Mouse (Mus musculus): ENCODE results near the gene Vgll4. TPM values are rescaled to one million over a fixed set of nuclear protein-coding genes. Genes with fewer than 3 reads are reported as not detected.
A peak's percentile ranks its signal among the peaks of the same experiment; 100 is the strongest.

Gene Vgll4
- total and polyA plus RNA-seq, 3 experiments, result 34.6 to 73.7 (median 37.3) TPM

DNA sequence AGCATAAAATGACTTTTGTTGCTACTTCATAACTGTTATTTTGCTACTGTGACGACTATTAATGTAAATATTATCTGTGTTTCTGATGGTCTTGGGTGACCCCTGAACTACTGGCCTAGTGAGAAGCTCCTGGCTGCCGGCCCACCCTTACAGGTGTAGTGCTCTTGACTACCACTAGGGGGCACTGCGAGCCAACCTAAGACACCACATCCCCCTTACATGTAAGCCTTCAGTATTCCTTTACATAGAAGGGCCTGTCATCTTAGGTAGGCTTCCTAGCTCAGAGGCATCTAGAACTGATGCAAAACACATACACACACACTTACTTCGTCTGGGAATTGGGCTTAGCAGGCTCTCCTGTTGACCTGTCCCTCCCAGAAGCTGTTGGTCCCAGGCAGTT lies 41.3 kb downstream of the Vgll4 start:
- H3K79me2 ChIP-seq (replicated peaks; ENCODE audit: control insufficient read depth, extremely low read depth, insufficient read depth, poor library complexity, severe bottlenecking), result peaks cover 27% of the 10 kb centered on the region
- peaks cover 4 to 8% of the 10 kb centered on the region in 2 experiments for H3K36me3 ChIP-seq (replicated peaks in 1 of 2; ENCODE audit: control insufficient read depth in 1 of 2, insufficient read depth in 1 of 2, low read length in 1 of 2)
- H3K27ac ChIP-seq (ENCODE audit: insufficient read depth, low read depth), result peak overlapping the region; percentile 64
- in situ Hi-C loops (cut with MboI; ENCODE audit: low pct_ligation_motif_present, low pct_unique_long_range_greater_than_20kb, low sequenced_read_pairs) (loop anchor here (25.0 kb wide), 1 partner anchor 334 kb away; the partner anchor contains the start of gene Timp4), dilution Hi-C loops (cut with MboI; ENCODE audit: extremely low pct_ligation_motif_present, extremely low pct_unique_long_range_greater_than_20kb, low sequenced_read_pairs) (no loop called here)
- H3K4me1 ChIP-seq (ENCODE audit: control insufficient read depth in 1 of 2, insufficient read depth in 2 of 2), result peaks cover 29 to 63% of the 10 kb centered on the region in 2 experiments
- no peak overlapping the region for H3K4me3 ChIP-seq (replicated peaks in 1 of 3; ENCODE audit: low read depth in 2 of 3, low read length in 2 of 3, poor library complexity in 1 of 3)
- peak; percentile 84 for DNase-seq (ENCODE audit: extremely low read depth)
- no peaks in the 10 kb centered on the region for H3K27me3 ChIP-seq (replicated peaks)
- H3K4me2 ChIP-seq (ENCODE audit: insufficient read depth, low read depth, poor library complexity, severe bottlenecking), result 0 out of 2 replicates have a peak overlapping the region, but pooled peaks have one; percentile 8
- peaks cover 9% of the 10 kb centered on the region for H3K9me3 ChIP-seq (replicated peaks; ENCODE audit: low read length)
- TF ChIP-seq CTCF (conservative IDR thresholded peaks at IDR 0.05 in 1 of 2, IDR thresholded peaks at IDR 0.05 in 1 of 2; ENCODE audit: low read depth in 2 of 2, low read length in 2 of 2) (peak; percentile 95 to 97), SMC3 (IDR thresholded peaks at IDR 0.05; ENCODE audit: low read depth, low read length) (peak; percentile 94), PAX5 (IDR thresholded peaks at IDR 0.05; ENCODE audit: low read length) (no peak), MYC (IDR thresholded peaks at IDR 0.05; ENCODE audit: low read depth, low read length) (0 out of 2 replicates have a peak, but pooled peaks have one; percentile 11), ZC3H11A (IDR thresholded peaks at IDR 0.05; ENCODE audit: low read depth, low read length) (peak; percentile 83), HCFC1 (IDR thresholded peaks at IDR 0.05; ENCODE audit: low read depth, low read length) (no peak), TCF12 (IDR thresholded peaks at IDR 0.05; ENCODE audit: low read depth, low read length) (0 out of 2 replicates have a peak, but pooled peaks have one; percentile 19), ZKSCAN1 (IDR thresholded peaks at IDR 0.05; ENCODE audit: borderline replicate concordance, low read depth, low read length) (no peak), MXI1 (IDR thresholded peaks at IDR 0.05; ENCODE audit: low read depth, low read length) (no peak), POLR2A (IDR thresholded peaks at IDR 0.05; ENCODE audit: low read depth, low read length) (no peak), IRF4 (IDR thresholded peaks at IDR 0.05; ENCODE audit: low read depth, low read length) (no peak), TBP (conservative IDR thresholded peaks at IDR 0.05; ENCODE audit: low read depth, low read length) (no peak), USF1 (IDR thresholded peaks at IDR 0.05; ENCODE audit: low read depth, low read length) (no peak), MEF2A (IDR thresholded peaks at IDR 0.05; ENCODE audit: borderline replicate concordance, low read depth, low read length) (0 out of 2 replicates have a peak, but pooled peaks have one; percentile 46), RAD21 (IDR thresholded peaks at IDR 0.05; ENCODE audit: low read depth, low read length) (peak; percentile 99), JUN (IDR thresholded peaks at IDR 0.05; ENCODE audit: insufficient read depth, low read depth, low read length) (no peak), CHD1 (IDR thresholded peaks at IDR 0.05; ENCODE audit: low read depth, low read length) (no peak), BHLHE40 (IDR thresholded peaks at IDR 0.05; ENCODE audit: low read depth, low read length) (0 out of 2 replicates have a peak, but pooled peaks have one; percentile 34), JUND (conservative IDR thresholded peaks at IDR 0.05; ENCODE audit: low read depth, low read length) (no peak), USF2 (conservative IDR thresholded peaks at IDR 0.05; ENCODE audit: low read depth, low read length) (no peak), MAX (IDR thresholded peaks at IDR 0.05; ENCODE audit: low read length) (no peak), NELFE (IDR thresholded peaks at IDR 0.05; ENCODE audit: low read depth, low read length) (no peak)
- no peak overlapping the region; the same call in 1 of the 2 replicates for H3K9ac ChIP-seq (ENCODE audit: insufficient read depth, low read depth)

All from CH12.LX (cell line).